Comparison of ENCODE assay signal across 27 mouse cellular contexts in the genomic region with DNA sequence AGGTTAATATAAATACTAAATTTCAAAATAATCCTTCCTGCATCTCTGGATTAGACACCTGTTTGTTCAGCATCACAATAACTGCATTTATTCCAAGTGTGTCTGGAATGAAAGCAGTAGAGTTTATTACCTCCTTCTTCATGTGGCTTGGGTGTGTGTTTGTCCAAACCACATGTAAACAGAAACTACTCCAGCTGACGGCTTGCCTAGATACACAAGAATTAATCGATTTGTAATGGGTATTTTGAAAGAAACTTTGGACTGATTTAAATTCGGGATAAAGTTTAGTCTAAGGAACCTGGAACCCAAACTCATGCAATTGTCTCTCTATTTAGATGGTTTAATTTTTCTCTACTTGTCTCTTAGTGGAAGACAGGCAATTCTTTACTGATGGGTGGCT. TPM values are rescaled to one million over a fixed set of nuclear protein-coding genes. Genes with fewer than 3 reads are reported as not detected.
A peak's percentile ranks its signal among the peaks of the same experiment; 100 is the strongest.
DNase-seq lines count a peak whose midpoint lies in the region; ATAC-seq and TF ChIP-seq lines count a peak whose summit lies in the region.
"Had no signal": no experiment of that assay in that cellular context is flagged by ENCODE, and none has a peak within 500 bp of the region (broad histone marks: within the 10 kb centered on the region; RNA-seq: fewer than 3 reads in every experiment).

No protein-coding gene starts in this region.

- DNase-seq in liver, adult 2 months (ENCODE audit: extremely low read depth, low read depth, low spot score) = peak; percentile 96
- DNase-seq in liver = no peak
- no peak for DNase-seq in liver, postnatal 0 days
- DNase-seq in liver, embryonic 11.5 days (ENCODE audit: low spot score) = no peak
- DNase-seq in midbrain, embryonic 11.5 days (ENCODE audit: low spot score, missing footprints) = peak; percentile 49
- DNase-seq in midbrain, embryonic 14.5 days = no peak
- DNase-seq: adrenal gland, adult 2 months; adrenal gland, adult 8-10 months; adrenal gland, postnatal 10 days; adrenal gland, postnatal 14 days; adrenal gland, postnatal 25 days; adrenal gland, postnatal 36 days; B cell, adult 2 months; cerebellum, adult 11 months; cerebellum, adult 11-12 months; cerebellum, adult 18-20 months had no signal

- H3K9ac ChIP-seq in liver, adult 2 months (ENCODE audit: low read depth, low read length) = no peak overlapping the region
- H3K9ac ChIP-seq in liver, postnatal 0 days (replicated peaks) = no peak overlapping the region
- H3K9ac ChIP-seq in liver, embryonic 11.5 days (ENCODE audit: low read depth, low read length) = no peak overlapping the region
- H3K9ac ChIP-seq in midbrain, embryonic 11.5 days (ENCODE audit: low read length) = no peak overlapping the region
- H3K9ac ChIP-seq in midbrain, embryonic 14.5 days (replicated peaks; ENCODE audit: low read length) = no peak overlapping the region

- H3K27ac ChIP-seq in liver, adult 2 months (replicated peaks; ENCODE audit: insufficient read depth, low read depth, low read length) = no peak overlapping the region
- H3K27ac ChIP-seq in liver, postnatal 0 days (ENCODE audit: low read depth) = no peak overlapping the region
- H3K27ac ChIP-seq in liver, embryonic 11.5 days (ENCODE audit: low read depth, low read length) = no peak overlapping the region
- no peak overlapping the region for H3K27ac ChIP-seq in midbrain, embryonic 11.5 days (ENCODE audit: low read depth, low read length)
- no peak overlapping the region for H3K27ac ChIP-seq in midbrain, embryonic 14.5 days (replicated peaks; ENCODE audit: low read depth, low read length)

- peaks cover 7% of the 10 kb centered on the region; the same call in 1 of the 2 replicates for H3K4me1 ChIP-seq in liver, adult 2 months (ENCODE audit: control insufficient read depth, insufficient read depth, low read length)
- H3K4me1 ChIP-seq in liver, postnatal 0 days (ENCODE audit: insufficient read depth) = no peaks in the 10 kb centered on the region
- H3K4me1 ChIP-seq in liver, embryonic 11.5 days (replicated peaks; ENCODE audit: control insufficient read depth, insufficient read depth, low read length) = no peaks in the 10 kb centered on the region
- no peaks in the 10 kb centered on the region for H3K4me1 ChIP-seq in midbrain, embryonic 11.5 days (ENCODE audit: control insufficient read depth, insufficient read depth, low read length)
- H3K4me1 ChIP-seq in midbrain, embryonic 14.5 days (ENCODE audit: control insufficient read depth, insufficient read depth, low read length) = no peaks in the 10 kb centered on the region

- TF ChIP-seq CTCF in liver, adult 2 months (IDR thresholded peaks at IDR 0.05; ENCODE audit: low read depth, low read length) = no peak
- no peak for TF ChIP-seq CTCF in liver, postnatal 0 days (IDR thresholded peaks at IDR 0.05; ENCODE audit: low read depth)

- H3K36me3 ChIP-seq in liver, adult 2 months (ENCODE audit: control insufficient read depth, insufficient read depth, low read length) = no peaks in the 10 kb centered on the region
- H3K36me3 ChIP-seq in liver, postnatal 0 days (replicated peaks; ENCODE audit: insufficient read depth, low read length) = no peaks in the 10 kb centered on the region
- H3K36me3 ChIP-seq in liver, embryonic 11.5 days (ENCODE audit: control insufficient read depth, insufficient read depth, low read length) = no peaks in the 10 kb centered on the region
- H3K36me3 ChIP-seq in midbrain, embryonic 11.5 days (ENCODE audit: control insufficient read depth, insufficient read depth, low read length) = no peaks in the 10 kb centered on the region
- no peaks in the 10 kb centered on the region for H3K36me3 ChIP-seq in midbrain, embryonic 14.5 days (ENCODE audit: control insufficient read depth, insufficient read depth, low read length)
- H3K36me3 ChIP-seq: G1E had no signal

- H3K27me3 ChIP-seq in liver, adult 2 months (ENCODE audit: control insufficient read depth, insufficient read depth, low read length) = peaks cover 15% of the 10 kb centered on the region
- H3K27me3 ChIP-seq in liver, postnatal 0 days (ENCODE audit: insufficient read depth, low read length) = no peaks in the 10 kb centered on the region
- H3K27me3 ChIP-seq in liver, embryonic 11.5 days (replicated peaks; ENCODE audit: control insufficient read depth, insufficient read depth, low read length) = no peaks in the 10 kb centered on the region
- no peaks in the 10 kb centered on the region for H3K27me3 ChIP-seq in midbrain, embryonic 11.5 days (ENCODE audit: control insufficient read depth, insufficient read depth, low read length)
- H3K27me3 ChIP-seq in midbrain, embryonic 14.5 days (ENCODE audit: control insufficient read depth, insufficient read depth, low read length) = no peaks in the 10 kb centered on the region
- H3K27me3 ChIP-seq: Patski had no signal

- H3K79me2 ChIP-seq in liver, adult 2 months (ENCODE audit: control insufficient read depth, insufficient read depth, low read length) = no peaks in the 10 kb centered on the region

- H3K4me2 ChIP-seq in liver, postnatal 0 days (ENCODE audit: low read depth, low read length) = no peak overlapping the region
- no peak overlapping the region for H3K4me2 ChIP-seq in liver, embryonic 11.5 days
- H3K4me2 ChIP-seq in midbrain, embryonic 11.5 days = no peak overlapping the region
- no peak overlapping the region for H3K4me2 ChIP-seq in midbrain, embryonic 14.5 days (ENCODE audit: low read length)

- H3K9me3 ChIP-seq in liver, postnatal 0 days (ENCODE audit: low read length) = no peaks in the 10 kb centered on the region
- H3K9me3 ChIP-seq in liver, embryonic 11.5 days (ENCODE audit: control insufficient read depth, low read length) = no peaks in the 10 kb centered on the region
- no peaks in the 10 kb centered on the region for H3K9me3 ChIP-seq in midbrain, embryonic 11.5 days (ENCODE audit: control insufficient read depth, low read length)
- H3K9me3 ChIP-seq in midbrain, embryonic 14.5 days (ENCODE audit: control insufficient read depth, low read length) = no peaks in the 10 kb centered on the region
- H3K9me3 ChIP-seq: G1E had no signal

- TF ChIP-seq POLR2A in liver, adult 2 months (IDR thresholded peaks at IDR 0.05; ENCODE audit: extremely low read depth, insufficient read depth, low read length) = no peak

- WGBS in liver, adult 2 months = 17% methylated on average over 3 of the region's 3 CpGs
- WGBS in liver, postnatal 0 days (ENCODE audit: insufficient replicate concordance) = 59% methylated on average over 3 of the region's 3 CpGs
- 71% methylated on average over 3 of the region's 3 CpGs for WGBS in liver, embryonic 11.5 days
- WGBS in midbrain, embryonic 11.5 days = 88% methylated on average over 3 of the region's 3 CpGs
- 79% methylated on average over 3 of the region's 3 CpGs for WGBS in midbrain, embryonic 14.5 days

- ATAC-seq in liver, postnatal 0 days = peak; percentile 48; the same call in 1 of the 2 replicates
- no peak for ATAC-seq in liver, embryonic 11.5 days (replicated peaks; ENCODE audit: low FRiP score)
- ATAC-seq in midbrain, embryonic 11.5 days (ENCODE audit: low FRiP score) = no peak
- no peak for ATAC-seq in midbrain, embryonic 14.5 days (ENCODE audit: low FRiP score, low TSS enrichment)
- ATAC-seq: activated CD4-positive, CD25-positive, alpha-beta regulatory T cell, adult 4 months; CD4-positive, CD25-positive, alpha-beta regulatory T cell, adult 4 months; Patski had no signal

- no peak for TF ChIP-seq EP300 in liver, postnatal 0 days (IDR thresholded peaks at IDR 0.05; ENCODE audit: low read depth)

- no peak overlapping the region for H3K4me3 ChIP-seq in liver, adult 2 months (ENCODE audit: insufficient read depth, low read depth, low read length)
- no peak overlapping the region for H3K4me3 ChIP-seq in liver, postnatal 0 days (ENCODE audit: low read depth, low read length)
- H3K4me3 ChIP-seq in liver, embryonic 11.5 days (ENCODE audit: low read depth, low read length) = no peak overlapping the region
- H3K4me3 ChIP-seq in midbrain, embryonic 11.5 days (ENCODE audit: low read depth, low read length) = no peak overlapping the region
- H3K4me3 ChIP-seq in midbrain, embryonic 14.5 days (replicated peaks; ENCODE audit: low read depth, low read length) = no peak overlapping the region

RNA-seq across cellular contexts. Expression of a gene that starts 18.0 kb away (rescaled TPM):
- total RNA-seq in liver, adult 2 months (2014; rRNA removed) = 4.0 and 6.4 TPM in 2 replicates
- polyA plus RNA-seq in liver, adult 2 months (2012; rRNA removed) = 1.4 and 1.7 TPM in 2 replicates
- 15.7 and 16.5 TPM in 2 replicates for polyA plus RNA-seq in liver, postnatal 0 days (2015; fragmentation: Nextera tagmentation; extraction: Ambion mirVana)
- 0.38 TPM in 2 replicates for polyA plus RNA-seq in liver, embryonic 11.5 days (2014; fragmentation: Nextera tagmentation; extraction: Ambion mirVana)
- 0.14 TPM in 1 of 2 replicates, not detected in the other for polyA plus RNA-seq in midbrain, embryonic 11.5 days (2014; fragmentation: Nextera tagmentation; extraction: Ambion mirVana)
- polyA plus RNA-seq in midbrain, embryonic 14.5 days (2014; fragmentation: Nextera tagmentation; extraction: Ambion mirVana) = 0.39 TPM in 1 of 2 replicates, not detected in the other
- total RNA-seq: adrenal gland, adult 18-20 months; adrenal gland, adult 2 months; adrenal gland, postnatal 25 days; CH12.LX; G1E; MEL had no signal
- polyA plus RNA-seq: activated CD4-positive, CD25-positive, alpha-beta regulatory T cell, adult 4 months; adrenal gland, adult 2 months; brain, embryonic 14.5 days; C2C12; CD4-positive, CD25-positive, alpha-beta regulatory T cell, adult 4 months; G1E had no signal

RNA-seq across cellular contexts. Expression of a gene that starts 37.0 kb away (rescaled TPM):
- total RNA-seq in liver, adult 2 months (2014; rRNA removed) = 0.09 TPM in 1 of 2 replicates, not detected in the other
- polyA plus RNA-seq in liver, adult 2 months (2012; rRNA removed) = 0.04 and 0.15 TPM in 2 replicates
- 13.3 and 14.5 TPM in 2 replicates for polyA plus RNA-seq in liver, postnatal 0 days (2015; fragmentation: Nextera tagmentation; extraction: Ambion mirVana)
- 32.1 and 34.1 TPM in 2 replicates for polyA plus RNA-seq in liver, embryonic 11.5 days (2014; fragmentation: Nextera tagmentation; extraction: Ambion mirVana)
- polyA plus RNA-seq in midbrain, embryonic 11.5 days (2014; fragmentation: Nextera tagmentation; extraction: Ambion mirVana) = 0.11 and 0.42 TPM in 2 replicates
- polyA plus RNA-seq in midbrain, embryonic 14.5 days (2014; fragmentation: Nextera tagmentation; extraction: Ambion mirVana) = 0.11 TPM in 1 of 2 replicates, not detected in the other
- total RNA-seq: CH12.LX, G1E, MEL had no signal
- polyA plus RNA-seq: adrenal gland, adult 2 months; brain, embryonic 14.5 days; C2C12; CD4-positive, CD25-positive, alpha-beta regulatory T cell, adult 4 months; G1E; Patski had no signal

RNA-seq across cellular contexts. Expression of a gene that starts 46.2 kb away (rescaled TPM):
- not detected in 2 replicates for total RNA-seq in liver, adult 2 months (2014; rRNA removed)
- not detected in 2 replicates for polyA plus RNA-seq in liver, adult 2 months (2012; rRNA removed)
- polyA plus RNA-seq in liver, postnatal 0 days (2015; fragmentation: Nextera tagmentation; extraction: Ambion mirVana) = not detected in 2 replicates
- polyA plus RNA-seq in liver, embryonic 11.5 days (2014; fragmentation: Nextera tagmentation; extraction: Ambion mirVana) = not detected in 2 replicates
- not detected in 2 replicates for polyA plus RNA-seq in midbrain, embryonic 11.5 days (2014; fragmentation: Nextera tagmentation; extraction: Ambion mirVana)
- polyA plus RNA-seq in midbrain, embryonic 14.5 days (2014; fragmentation: Nextera tagmentation; extraction: Ambion mirVana) = not detected in 2 replicates
- total RNA-seq: adrenal gland, adult 18-20 months; adrenal gland, adult 2 months; adrenal gland, adult 8-10 months; adrenal gland, postnatal 10 days; adrenal gland, postnatal 14 days; adrenal gland, postnatal 25 days; adrenal gland, postnatal 36 days; adrenal gland, postnatal 4 days; CH12.LX; ES-E14; MEL had no signal
- polyA plus RNA-seq: activated CD4-positive, CD25-positive, alpha-beta regulatory T cell, adult 4 months; adrenal gland, adult 2 months; brain, embryonic 14.5 days; C2C12; CD4-positive, CD25-positive, alpha-beta regulatory T cell, adult 4 months; G1E had no signal

RNA-seq across cellular contexts. Expression of a gene that starts 52.9 kb away (rescaled TPM):
- not detected in 2 replicates for total RNA-seq in liver, adult 2 months (2014; rRNA removed)
- polyA plus RNA-seq in liver, adult 2 months (2012; rRNA removed) = not detected in 2 replicates
- polyA plus RNA-seq in liver, postnatal 0 days (2015; fragmentation: Nextera tagmentation; extraction: Ambion mirVana) = not detected in 2 replicates
- polyA plus RNA-seq in liver, embryonic 11.5 days (2014; fragmentation: Nextera tagmentation; extraction: Ambion mirVana) = not detected in 2 replicates
- polyA plus RNA-seq in midbrain, embryonic 11.5 days (2014; fragmentation: Nextera tagmentation; extraction: Ambion mirVana) = not detected in 2 replicates
- not detected in 2 replicates for polyA plus RNA-seq in midbrain, embryonic 14.5 days (2014; fragmentation: Nextera tagmentation; extraction: Ambion mirVana)
- total RNA-seq: adrenal gland, adult 18-20 months; adrenal gland, adult 2 months; adrenal gland, adult 8-10 months; adrenal gland, postnatal 10 days; adrenal gland, postnatal 14 days; adrenal gland, postnatal 25 days; adrenal gland, postnatal 36 days; adrenal gland, postnatal 4 days; CH12.LX; G1E; MEL had no signal
- polyA plus RNA-seq: activated CD4-positive, CD25-positive, alpha-beta regulatory T cell, adult 4 months; adrenal gland, adult 2 months; C2C12; CD4-positive, CD25-positive, alpha-beta regulatory T cell, adult 4 months; G1E; Patski had no signal

Comparison
In these comparisons a context has a peak if more than half of its experiments do, and no peak if none do; other contexts are left out.
1. DNase-seq: peak in liver, adult 2 months (single experiment) and midbrain, embryonic 11.5 days (single experiment); none in liver (single experiment), liver, postnatal 0 days (single experiment), liver, embryonic 11.5 days (single experiment) and midbrain, embryonic 14.5 days (single experiment).
2. RNA of a gene that starts 37.0 kb away (polyA plus RNA-seq): 32.1 to 34.1 TPM in liver, embryonic 11.5 days and 13.3 to 14.5 TPM in liver, postnatal 0 days; 0.11 to 0.42 TPM in midbrain, embryonic 11.5 days, 0.04 to 0.15 TPM in liver, adult 2 months and 0.11 TPM in midbrain, embryonic 14.5 days; every median in the first group is over 10 times any median in the second.